17 mouse cellular contexts compared by ENCODE assay signal in the genomic region with DNA sequence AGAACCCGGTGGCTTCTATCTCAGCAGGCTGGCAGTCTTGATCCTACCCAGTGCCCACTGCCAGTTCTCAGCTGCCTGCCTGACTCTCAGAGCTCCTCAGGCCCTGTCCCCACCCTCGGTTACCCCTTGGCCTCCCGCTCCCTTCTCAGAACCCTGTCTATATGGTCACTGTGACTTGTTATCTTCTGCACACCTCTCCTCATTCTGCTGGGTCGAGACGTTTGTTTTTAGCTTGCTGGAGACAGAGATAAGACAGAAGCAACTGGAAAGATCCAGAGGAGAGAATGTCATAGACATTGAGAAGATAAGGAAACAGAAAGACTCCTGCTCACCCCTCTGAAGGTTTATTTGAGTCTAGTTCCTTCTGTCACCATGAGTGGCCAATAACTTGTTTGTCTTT. TPM values are rescaled to one million over a fixed set of nuclear protein-coding genes. Genes with fewer than 3 reads are reported as not detected.
DNase-seq lines count a peak whose midpoint lies in the region; ATAC-seq lines count a peak whose summit lies in the region.
"Had no signal": no experiment of that assay in that cellular context is flagged by ENCODE, and none has a peak within 500 bp of the region (broad histone marks: within the 10 kb centered on the region; RNA-seq: fewer than 3 reads in every experiment).

No protein-coding gene starts in this region.

- no peak for ATAC-seq in CD4-positive, CD25-positive, alpha-beta regulatory T cell, adult 4 months
- ATAC-seq: Patski had no signal

- H3K4me1 ChIP-seq in heart, embryonic 10.5 days = peaks cover 38% of the 10 kb centered on the region
- H3K4me1 ChIP-seq in limb, embryonic 10.5 days = peaks cover 41% of the 10 kb centered on the region

- no peaks in the 10 kb centered on the region for H3K27me3 ChIP-seq in heart, embryonic 10.5 days (ENCODE audit: insufficient read depth, poor library complexity, severe bottlenecking)
- H3K27me3 ChIP-seq in limb, embryonic 10.5 days (ENCODE audit: low read depth, poor library complexity, severe bottlenecking) = no peaks in the 10 kb centered on the region
- H3K27me3 ChIP-seq: limb, embryonic 12.5 days had no signal

- H3K9me3 ChIP-seq in heart, embryonic 10.5 days = no peaks in the 10 kb centered on the region
- no peaks in the 10 kb centered on the region for H3K9me3 ChIP-seq in limb, embryonic 10.5 days (replicated peaks)

- 26% methylated on average over 5 of the region's 5 CpGs for WGBS in heart, embryonic 10.5 days
- WGBS in limb, embryonic 10.5 days = 81% methylated on average over 5 of the region's 5 CpGs

- H3K27ac ChIP-seq in heart, embryonic 10.5 days = peak overlapping the region; percentile 79
- H3K27ac ChIP-seq in limb, embryonic 10.5 days = peak overlapping the region; percentile 64
- H3K27ac ChIP-seq: macrophage had no signal

- H3K36me3 ChIP-seq in heart, embryonic 10.5 days = no peaks in the 10 kb centered on the region
- no peaks in the 10 kb centered on the region for H3K36me3 ChIP-seq in limb, embryonic 10.5 days
- H3K36me3 ChIP-seq: limb, embryonic 12.5 days had no signal

- no peak overlapping the region for H3K4me3 ChIP-seq in heart, embryonic 10.5 days
- no peak overlapping the region for H3K4me3 ChIP-seq in limb, embryonic 10.5 days
- H3K4me3 ChIP-seq: limb, embryonic 12.5 days had no signal

- peak; percentile 95 for DNase-seq in heart, embryonic 10.5 days (ENCODE audit: low spot score)
- DNase-seq in heart, postnatal 4 days = no peak
- DNase-seq in ovary, postnatal 36 days (ENCODE audit: low spot score) = peak; percentile 8
- DNase-seq in ovary, postnatal 14 days (ENCODE audit: low spot score) = no peak
- DNase-seq in limb, embryonic 10.5 days (ENCODE audit: low spot score) = no peak
- DNase-seq in spleen, postnatal 4 days (ENCODE audit: low spot score in 2 of 2) = peak; percentile 64 to 67
- DNase-seq in embryo, embryonic 10 days (ENCODE audit: low spot score) = no peak
- DNase-seq: adrenal gland, postnatal 36 days; cerebellum, postnatal 14 days; gastrocnemius, postnatal 10 days; kidney, adult 8-10 months; layer of hippocampus, adult 9-11 months; right cerebral cortex, adult 18-20 months had no signal

RNA-seq across cellular contexts. Expression of a gene that starts 53.8 kb away (rescaled TPM):
- polyA plus RNA-seq in heart, embryonic 10.5 days (2016; fragmentation: Nextera tagmentation; extraction: Ambion mirVana) = 15.9 and 21.8 TPM in 2 replicates
- 10 to 100 TPM; 32.6 to 36.5 TPM for total RNA-seq in heart, postnatal 4 days (2021)
- 33.6 and 37.4 TPM in 2 replicates for polyA plus RNA-seq in limb, embryonic 10.5 days (2016; fragmentation: Nextera tagmentation; extraction: Ambion mirVana)
- 1 to 10 TPM; 5.6 to 7.1 TPM for polyA plus RNA-seq in CD4-positive, CD25-positive, alpha-beta regulatory T cell, adult 4 months (2017; shearing (Covaris generic))

Comparison
In these comparisons a context has a peak if more than half of its experiments do, and no peak if none do; other contexts are left out.
1. DNase-seq: peak in heart, embryonic 10.5 days (single experiment), ovary, postnatal 36 days (single experiment) and spleen, postnatal 4 days (2 of 2); none in heart, postnatal 4 days (single experiment), ovary, postnatal 14 days (single experiment), limb, embryonic 10.5 days (single experiment) and embryo, embryonic 10 days (single experiment).